Mouse (Mus musculus): ENCODE measurements around the gene Sash3. TPM values are rescaled to one million over a fixed set of nuclear protein-coding genes. Genes with fewer than 3 reads are reported as not detected.

Gene Sash3
- polyA plus RNA-seq, 1 experiment from 2014 or later = 1.0 TPM

Other genes starting within 250 kb of the Sash3 start
- gene Ocrl, start 234.0 kb upstream of the Sash3 start, polyA plus RNA-seq (2016; fragmentation: Nextera tagmentation; extraction: Ambion mirVana) = 17.2 and 19.0 TPM in 2 replicates
- 4.7 and 5.3 TPM in 2 replicates for gene Apln, start 111.6 kb upstream of the Sash3 start, polyA plus RNA-seq (2016; fragmentation: Nextera tagmentation; extraction: Ambion mirVana)
- 0.66 and 0.74 TPM in 2 replicates for gene Xpnpep2, start 37.7 kb upstream of the Sash3 start, polyA plus RNA-seq (2016; fragmentation: Nextera tagmentation; extraction: Ambion mirVana)
- 3.0 and 3.6 TPM in 2 replicates for gene Zdhhc9, start 62.4 kb downstream of the Sash3 start, polyA plus RNA-seq (2016; fragmentation: Nextera tagmentation; extraction: Ambion mirVana)
- gene Utp14a, start 110.4 kb downstream of the Sash3 start, polyA plus RNA-seq (2016; fragmentation: Nextera tagmentation; extraction: Ambion mirVana) = 24.6 TPM in 2 replicates
- gene Bcorl1, start 194.9 kb downstream of the Sash3 start, polyA plus RNA-seq (2016; fragmentation: Nextera tagmentation; extraction: Ambion mirVana) = 5.1 and 6.2 TPM in 2 replicates